Mouse (Mus musculus) liver, adult 2 months (tissue): ENCODE data around the gene Sox13. TPM values are rescaled to one million over a fixed set of nuclear protein-coding genes. Genes with fewer than 3 reads are reported as not detected.

ENCODE experiments used
- DNase-seq: peaks from one replicate; pipeline ENCODE4 v3.0.0-alpha.2; 2011; ENCODE audit warnings: low read depth, low spot score; ENCODE audit errors: extremely low read depth
- H3K27ac ChIP-seq: fragments of 200-500 bp; replicated peaks from 2 replicates; pipeline ENCODE4 v1.5.1; 2012; ENCODE audit warnings: low read depth, mild to moderate bottlenecking, control low read depth, inconsistent platforms, low read length; ENCODE audit not compliant: insufficient read depth
- H3K27me3 ChIP-seq: fragments of 200-500 bp; 2 replicates; pipeline ENCODE4 v1.6.1; 2012; ENCODE audit warnings: mild to moderate bottlenecking, moderate library complexity, low read length, inconsistent platforms; ENCODE audit not compliant: control insufficient read depth, insufficient read depth
- H3K36me3 ChIP-seq: fragments of 200-500 bp; 2 replicates; pipeline ENCODE4 v1.6.1; 2012; ENCODE audit warnings: low read length, inconsistent platforms; ENCODE audit not compliant: control insufficient read depth, insufficient read depth
- H3K4me1 ChIP-seq: fragments of 200-500 bp; 2 replicates; pipeline ENCODE4 v1.6.1; 2011; ENCODE audit warnings: low read length; ENCODE audit not compliant: control insufficient read depth, insufficient read depth
- H3K4me3 ChIP-seq: fragments of 200-500 bp; 2 replicates; pipeline ENCODE4 v1.5.1; 2011; ENCODE audit warnings: low read depth, mild to moderate bottlenecking, control low read depth, low read length, moderate library complexity; ENCODE audit not compliant: insufficient read depth
- H3K79me2 ChIP-seq: fragments of 200-500 bp; 2 replicates; pipeline ENCODE4 v1.6.1; 2012; ENCODE audit warnings: inconsistent platforms, mild to moderate bottlenecking, low read length, moderate library complexity; ENCODE audit not compliant: control insufficient read depth, insufficient read depth
- H3K9ac ChIP-seq: fragments of 200-500 bp; 2 replicates; pipeline ENCODE4 v1.6.1; 2012; ENCODE audit warnings: low read depth, mild to moderate bottlenecking, control low read depth, inconsistent platforms, low read length
- CTCF ChIP-seq: fragments of 200-500 bp; IDR thresholded peaks from 2 replicates; pipeline ENCODE4 v1.5.1; 2011; ENCODE audit warnings: low read depth, low read length, control low read depth
- POLR2A ChIP-seq: fragments of 200-500 bp; IDR thresholded peaks from 2 replicates; pipeline ENCODE4 v1.6.1; 2011; ENCODE audit warnings: low read length, control low read depth; ENCODE audit not compliant: insufficient read depth; ENCODE audit errors: extremely low read depth
- WGBS: fragments of 180-500 bp; shearing (Covaris S2); methylation state at CpG from one replicate; pipeline ENCODE4 v1.1.7; 2018; 5-methylcytosine and 5-hydroxymethylcytosine counted together
- polyA plus RNA-seq: library from polyadenylated mRNA; depleted of rRNA; stranded (reverse); fragments of >200 nt; gene quantifications from 2 replicates; pipeline ENCODE4 v1.2.3, GENCODE M21; 2012
- total RNA-seq: library from RNA; depleted of rRNA; stranded (reverse); fragments of >200 nt; gene quantifications from 2 replicates; pipeline ENCODE4 v1.2.3, GENCODE M21; 2014

The Sox13 gene
- total and polyA plus RNA-seq, 2 experiments: 2.2 to 10.2 TPM

DNA sequence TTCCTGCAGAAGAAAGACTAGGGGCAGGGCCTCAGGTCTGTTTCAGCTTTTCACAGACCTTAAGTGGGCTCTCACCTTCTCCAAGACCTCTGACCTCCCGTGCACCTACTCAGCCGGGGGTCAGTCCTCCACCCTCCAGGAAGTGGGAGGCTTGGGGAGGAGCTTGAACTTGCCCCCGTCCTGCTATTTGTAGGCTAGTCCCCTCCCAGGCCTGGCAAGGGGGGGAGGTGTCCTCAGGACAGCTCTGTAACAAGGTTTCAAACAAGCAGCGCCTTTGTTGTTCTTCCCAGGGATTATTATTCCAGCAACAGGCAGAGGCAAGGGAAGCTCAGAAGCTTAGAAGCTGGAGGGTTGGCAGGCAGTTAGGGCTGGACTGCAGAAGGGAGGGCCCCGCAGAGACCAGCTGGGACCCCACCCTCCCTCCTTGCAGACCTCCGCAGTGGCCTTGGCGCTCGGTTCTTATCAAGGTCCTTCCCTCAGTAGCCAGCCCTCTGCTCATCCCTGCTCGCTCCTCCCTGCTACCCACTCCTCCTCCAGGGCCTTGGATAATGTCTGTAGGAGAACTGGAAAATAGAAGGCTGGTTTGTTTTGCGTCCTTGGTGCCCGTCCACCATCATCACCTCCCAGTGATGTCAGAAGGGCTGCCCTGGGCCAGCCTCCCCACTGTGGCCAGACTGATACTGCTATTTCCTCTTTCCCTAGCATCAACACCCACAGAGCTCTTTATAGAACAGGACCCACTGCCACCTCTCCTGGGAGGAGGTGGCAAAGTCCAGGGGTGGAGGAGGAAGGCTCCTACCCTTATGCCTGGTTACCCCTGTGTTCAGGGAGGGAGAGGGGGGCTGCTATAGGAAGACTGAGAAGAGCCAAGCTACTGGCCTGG is 56.3 kb downstream of the Sox13 start:
- peaks cover 16% of the 10 kb centered on the region; the same call in 1 of the 2 replicates for H3K36me3 ChIP-seq
- WGBS: 12% methylated on average over 11 of the region's 11 CpGs
- peak overlapping the region; percentile 30 for H3K4me3 ChIP-seq
- peaks cover 18% of the 10 kb centered on the region; the same call in 1 of the 2 replicates for H3K79me2 ChIP-seq
- TF ChIP-seq CTCF (no peak), POLR2A (0 out of 2 replicates have a peak, but pooled peaks have one; percentile 5)
- peaks cover 46% of the 10 kb centered on the region for H3K4me1 ChIP-seq
- H3K9ac ChIP-seq: peak overlapping the region; percentile 70
- H3K27ac ChIP-seq: peak overlapping the region; percentile 82
- DNase-seq: peak; percentile 69
- H3K27me3 ChIP-seq: no peaks in the 10 kb centered on the region

DNA sequence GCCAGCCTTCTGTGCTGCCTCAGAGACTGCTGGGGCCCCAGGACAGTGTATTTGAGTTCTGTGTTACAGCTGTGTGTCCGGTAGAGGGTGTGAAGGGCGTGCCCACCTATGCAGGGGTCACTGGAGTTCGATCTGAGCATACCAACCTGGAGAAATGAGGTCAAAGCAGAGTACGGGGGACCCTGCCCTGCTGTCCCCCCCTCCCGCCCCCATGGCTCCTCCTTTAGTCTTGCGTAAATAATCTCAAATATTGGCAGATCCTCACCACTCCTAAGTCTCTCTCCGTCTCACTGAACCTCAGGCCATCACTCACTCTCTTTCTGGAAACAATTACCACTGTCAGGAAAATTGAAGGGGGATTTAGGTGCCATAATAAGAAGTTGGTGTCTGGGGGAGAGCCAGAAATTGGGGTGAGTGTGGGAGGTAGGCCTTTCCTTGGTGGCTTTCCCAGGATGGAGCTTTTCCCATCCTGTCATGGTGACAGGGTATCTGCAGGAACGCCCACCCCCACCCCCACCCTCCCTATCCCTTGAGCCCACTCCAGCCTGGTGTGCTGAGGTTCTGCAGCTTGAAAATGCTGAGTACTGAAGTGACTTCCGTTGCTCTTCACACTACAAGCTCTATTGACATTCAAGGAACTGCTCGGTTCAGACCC is 57.1 kb downstream of the Sox13 start:
- H3K36me3 ChIP-seq: peaks cover 12% of the 10 kb centered on the region; the same call in 1 of the 2 replicates
- TF ChIP-seq CTCF: peak; percentile 50
- TF ChIP-seq POLR2A: no peak
- peaks cover 18% of the 10 kb centered on the region; the same call in 1 of the 2 replicates for H3K79me2 ChIP-seq
- peak overlapping the region; percentile 87 for H3K4me3 ChIP-seq
- DNase-seq: peak; percentile 91
- peak overlapping the region; percentile 95 for H3K27ac ChIP-seq
- H3K27me3 ChIP-seq: no peaks in the 10 kb centered on the region
- WGBS: 18% methylated on average over 10 of the region's 10 CpGs
- H3K4me1 ChIP-seq: peaks cover 45% of the 10 kb centered on the region
- H3K9ac ChIP-seq: peak overlapping the region; percentile 78

DNA sequence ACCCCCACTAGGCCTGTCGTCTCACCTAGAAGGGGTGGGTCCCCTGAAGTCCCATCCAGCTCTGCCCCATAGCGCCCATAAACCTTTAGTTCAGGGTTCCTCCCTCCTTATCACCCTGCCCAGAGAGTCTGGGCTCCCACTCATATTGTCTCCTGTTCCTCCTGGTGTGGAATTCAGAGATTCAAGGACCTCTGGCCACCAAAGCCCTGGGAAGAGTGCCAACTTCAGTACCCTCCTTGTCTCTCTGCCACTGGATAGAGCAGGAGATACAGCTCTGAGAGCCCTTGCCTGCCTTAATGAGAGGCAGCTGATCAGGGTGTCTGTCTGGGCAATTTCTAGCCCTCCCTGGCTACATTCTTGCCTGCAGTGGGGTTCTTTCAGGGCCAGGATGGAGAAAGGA is 59.3 kb downstream of the Sox13 start:
- H3K9ac ChIP-seq: peak overlapping the region; percentile 98

DNA sequence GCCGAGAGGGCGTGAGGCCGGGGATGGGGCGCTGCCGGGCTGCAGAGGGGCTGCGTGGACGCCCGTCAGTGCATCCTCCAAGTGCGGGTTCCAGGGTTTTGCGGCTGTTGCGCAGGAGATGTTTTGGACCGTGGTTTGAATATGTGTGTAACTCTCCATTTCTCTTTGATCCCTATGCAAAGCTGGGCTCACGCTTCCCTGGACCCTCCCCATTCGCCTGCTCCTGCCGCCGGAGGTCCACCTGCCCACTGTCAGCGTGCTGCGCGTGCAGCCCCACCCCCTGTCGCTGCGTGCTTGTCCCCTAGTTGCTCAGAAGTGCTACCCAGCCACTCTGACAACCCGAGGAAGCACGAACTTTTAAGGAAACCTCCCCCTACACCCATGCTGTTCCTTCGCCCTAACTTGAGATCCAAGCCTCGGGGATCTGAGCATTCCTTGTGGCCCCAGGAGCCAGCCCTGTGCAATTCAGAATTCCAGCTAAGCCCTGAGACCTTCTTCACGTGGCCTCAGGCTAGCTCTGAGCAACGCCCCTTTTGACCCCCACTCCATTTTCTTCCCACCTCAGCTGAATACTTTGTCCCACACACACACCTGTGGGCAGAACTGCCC is 60.1 kb downstream of the Sox13 start:
- TF ChIP-seq CTCF: no peak
- no peak for TF ChIP-seq POLR2A
- Histone ChIP-seq H3K4me3 (peak overlapping the region; percentile 87), H3K36me3 (peaks cover 4% of the 10 kb centered on the region; the same call in 1 of the 2 replicates), H3K9ac (peak overlapping the region; percentile 98), H3K27ac (peak overlapping the region; percentile 95), H3K4me1 (peaks cover 35% of the 10 kb centered on the region), H3K79me2 (peaks cover 18% of the 10 kb centered on the region; the same call in 1 of the 2 replicates), H3K27me3 (no peaks in the 10 kb centered on the region)
- 3% methylated on average over 27 of the region's 27 CpGs for WGBS
- peak; percentile 42 for DNase-seq

More for the DNA sequence above, 59.3 kb downstream of the Sox13 start:
- no peaks in the 10 kb centered on the region for H3K27me3 ChIP-seq
- 19% methylated on average over 2 of the region's 2 CpGs for WGBS
- peaks cover 37% of the 10 kb centered on the region for H3K4me1 ChIP-seq
- peaks cover 11% of the 10 kb centered on the region; the same call in 1 of the 2 replicates for H3K36me3 ChIP-seq
- peak overlapping the region; percentile 87 for H3K4me3 ChIP-seq
- H3K79me2 ChIP-seq: peaks cover 18% of the 10 kb centered on the region; the same call in 1 of the 2 replicates
- TF ChIP-seq POLR2A (no peak), CTCF (no peak)
- peak; percentile 55 for DNase-seq
- H3K27ac ChIP-seq: peak overlapping the region; percentile 95

DNA sequence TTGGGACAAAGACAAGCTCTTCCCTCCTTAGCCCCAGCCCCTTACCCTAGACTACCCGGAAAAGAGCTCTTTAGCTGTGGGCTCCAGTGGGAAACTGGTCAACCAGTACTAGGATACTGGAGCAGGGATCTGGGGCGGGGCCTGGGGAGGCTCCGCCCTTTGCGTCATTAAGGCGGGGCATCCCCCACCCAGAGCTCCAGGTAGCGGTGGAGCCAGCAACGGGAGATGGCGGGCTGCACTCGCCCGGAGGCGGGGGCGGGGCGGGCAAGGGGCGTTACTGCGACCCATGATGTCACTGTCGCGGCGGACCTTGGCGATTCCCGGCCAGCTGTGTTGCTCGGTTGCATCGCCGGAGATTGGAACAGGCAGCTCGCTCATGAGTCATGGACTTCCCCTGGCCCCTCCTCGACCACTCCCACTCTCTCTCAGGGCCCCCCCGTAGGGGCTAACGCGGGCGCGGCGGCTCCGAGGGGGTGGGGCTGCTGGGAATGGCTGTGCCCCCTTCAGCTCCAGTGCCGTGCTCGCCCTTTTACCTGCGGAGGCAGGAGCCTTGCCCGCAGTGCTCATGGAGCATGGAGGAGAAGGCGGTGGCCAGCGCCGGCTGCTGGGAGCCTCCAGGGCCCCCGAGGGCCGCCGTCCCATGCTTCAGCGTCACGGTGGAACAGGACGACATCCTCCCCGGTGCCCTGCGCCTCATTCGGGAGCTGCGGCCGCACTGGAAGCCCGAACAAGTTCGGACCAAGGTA is 60.7 kb downstream of the Sox13 start, which contains the start of gene Etnk2:
Etnk2 (plus strand) TSS at position 297 of the 746 bp plus-strand sequence.
- peak within 1 kb of the TSS; percentile 87 for H3K4me3 ChIP-seq
- peaks cover 18% of the 10 kb centered on the region; the same call in 1 of the 2 replicates for H3K79me2 ChIP-seq
- DNase-seq: peak; percentile 95
- no peaks in the 10 kb centered on the region for H3K36me3 ChIP-seq
- peak; percentile 79; the same call in 1 of the 2 replicates for TF ChIP-seq POLR2A
- TF ChIP-seq CTCF: no peak
- H3K4me1 ChIP-seq: peaks cover 30% of the 10 kb centered on the region
- peak within 1 kb of the TSS; percentile 99 for H3K27ac ChIP-seq
- peak within 1 kb of the TSS; percentile 98 for H3K9ac ChIP-seq
- 1% methylated on average over 52 of the region's 52 CpGs for WGBS
- no peaks in the 10 kb centered on the region for H3K27me3 ChIP-seq
